Mouse (Mus musculus): ENCODE measurements around the gene Tbrg4. TPM values are rescaled to one million over a fixed set of nuclear protein-coding genes. Genes with fewer than 3 reads are reported as not detected.

The Tbrg4 gene
- polyA plus RNA-seq, 1 experiment from 2014 or later = 33.4 TPM

- no peak for ATAC-seq (ENCODE audit: low read depth)
- peak overlapping the region; percentile 95 for H3K9ac ChIP-seq (replicated peaks; ENCODE audit: low read depth, low read length)
- peak overlapping the region; percentile 76 for H3K4me3 ChIP-seq (ENCODE audit: low read depth, low read length)
- peaks cover 35% of the 10 kb centered on the region for H3K4me1 ChIP-seq (ENCODE audit: control insufficient read depth, insufficient read depth, low read length)
- peak overlapping the region; percentile 97 for H3K27ac ChIP-seq (ENCODE audit: low read depth, low read length)
- no peaks in the 10 kb centered on the region for H3K27me3 ChIP-seq (ENCODE audit: control insufficient read depth, insufficient read depth, low read length)
- H3K36me3 ChIP-seq (ENCODE audit: control insufficient read depth, insufficient read depth, low read length) = peaks cover 25% of the 10 kb centered on the region; the same call in 1 of the 2 replicates
- no peaks in the 10 kb centered on the region for H3K9me3 ChIP-seq (ENCODE audit: control insufficient read depth, low read length)
- H3K4me2 ChIP-seq (ENCODE audit: low read depth, low read length) = peak overlapping the region; percentile 99
Measured at GRCm38 (mm10) chr11:6604604-6604936, 21.3 kb downstream of the Tbrg4 start.

- Histone ChIP-seq H3K4me1 (ENCODE audit: control insufficient read depth, insufficient read depth, low read length) (peaks cover 40% of the 10 kb centered on the region), H3K9me3 (ENCODE audit: control insufficient read depth, low read length) (no peaks in the 10 kb centered on the region), H3K4me3 (ENCODE audit: low read depth, low read length) (peak overlapping the region; percentile 76), H3K9ac (replicated peaks; ENCODE audit: low read depth, low read length) (peak overlapping the region; percentile 95), H3K4me2 (ENCODE audit: low read depth, low read length) (peak overlapping the region; percentile 99), H3K36me3 (ENCODE audit: control insufficient read depth, insufficient read depth, low read length) (peaks cover 25% of the 10 kb centered on the region; the same call in 1 of the 2 replicates), H3K27me3 (ENCODE audit: control insufficient read depth, insufficient read depth, low read length) (no peaks in the 10 kb centered on the region), H3K27ac (ENCODE audit: low read depth, low read length) (peak overlapping the region; percentile 97)
- ATAC-seq (ENCODE audit: low read depth) = peak; percentile 38; the same call in 1 of the 2 replicates
- 7% methylated on average over 12 of the region's 12 CpGs for WGBS
Measured at GRCm38 (mm10) chr11:6603887-6604603, 21.8 kb downstream of the Tbrg4 start.

- H3K9me3 ChIP-seq (ENCODE audit: control insufficient read depth, low read length) = no peaks in the 10 kb centered on the region
- H3K4me2 ChIP-seq (ENCODE audit: low read depth, low read length) = peak overlapping the region; percentile 99
- H3K4me1 ChIP-seq (ENCODE audit: control insufficient read depth, insufficient read depth, low read length) = peaks cover 48% of the 10 kb centered on the region
- H3K36me3 ChIP-seq (ENCODE audit: control insufficient read depth, insufficient read depth, low read length) = peaks cover 25% of the 10 kb centered on the region; the same call in 1 of the 2 replicates
- H3K27me3 ChIP-seq (ENCODE audit: control insufficient read depth, insufficient read depth, low read length) = no peaks in the 10 kb centered on the region
- peak overlapping the region; percentile 76 for H3K4me3 ChIP-seq (ENCODE audit: low read depth, low read length)
- H3K9ac ChIP-seq (replicated peaks; ENCODE audit: low read depth, low read length) = peak overlapping the region; percentile 95
- H3K27ac ChIP-seq (ENCODE audit: low read depth, low read length) = peak overlapping the region; percentile 97; the same call in 1 of the 2 replicates
- ATAC-seq (ENCODE audit: low read depth) = no peak
- WGBS = 72% methylated on average over 9 of the region's 9 CpGs
Measured at GRCm38 (mm10) chr11:6603224-6603623, 22.6 kb downstream of the Tbrg4 start.

- Histone ChIP-seq H3K9me3 (ENCODE audit: control insufficient read depth, low read length) (no peaks in the 10 kb centered on the region), H3K4me3 (ENCODE audit: low read depth, low read length) (no peak overlapping the region), H3K36me3 (ENCODE audit: control insufficient read depth, insufficient read depth, low read length) (peaks cover 30% of the 10 kb centered on the region), H3K4me2 (ENCODE audit: low read depth, low read length) (peak overlapping the region; percentile 99), H3K27ac (ENCODE audit: low read depth, low read length) (no peak overlapping the region), H3K27me3 (ENCODE audit: control insufficient read depth, insufficient read depth, low read length) (no peaks in the 10 kb centered on the region), H3K9ac (replicated peaks; ENCODE audit: low read depth, low read length) (peak overlapping the region; percentile 17; the same call in 1 of the 2 replicates), H3K4me1 (ENCODE audit: control insufficient read depth, insufficient read depth, low read length) (peaks cover 52% of the 10 kb centered on the region)
- 80% methylated on average over 7 of the region's 9 CpGs for WGBS
- no peak for ATAC-seq (ENCODE audit: low read depth)
Measured at GRCm38 (mm10) chr11:6602662-6603061, 23.2 kb downstream of the Tbrg4 start.

- WGBS = 73% methylated on average over 20 of the region's 20 CpGs
- no peak overlapping the region for H3K27ac ChIP-seq (ENCODE audit: low read depth, low read length)
- H3K36me3 ChIP-seq (ENCODE audit: control insufficient read depth, insufficient read depth, low read length) = peaks cover 30% of the 10 kb centered on the region
- no peak overlapping the region for H3K4me2 ChIP-seq (ENCODE audit: low read depth, low read length)
- peak overlapping the region; percentile 17; the same call in 1 of the 2 replicates for H3K9ac ChIP-seq (replicated peaks; ENCODE audit: low read depth, low read length)
- H3K9me3 ChIP-seq (ENCODE audit: control insufficient read depth, low read length) = no peaks in the 10 kb centered on the region
- H3K4me3 ChIP-seq (ENCODE audit: low read depth, low read length) = no peak overlapping the region
- H3K27me3 ChIP-seq (ENCODE audit: control insufficient read depth, insufficient read depth, low read length) = no peaks in the 10 kb centered on the region
- no peak for ATAC-seq (ENCODE audit: low read depth)
- H3K4me1 ChIP-seq (ENCODE audit: control insufficient read depth, insufficient read depth, low read length) = peaks cover 52% of the 10 kb centered on the region
Measured at GRCm38 (mm10) chr11:6601649-6602480, 24.0 kb downstream of the Tbrg4 start.

GRCm38 (mm10) chr11:6600284-6600944, 25.5 kb downstream of the Tbrg4 start:
- Histone ChIP-seq H3K4me2 (ENCODE audit: low read depth, low read length) (no peak overlapping the region; the same call in 1 of the 2 replicates), H3K27me3 (ENCODE audit: control insufficient read depth, insufficient read depth, low read length) (no peaks in the 10 kb centered on the region), H3K27ac (ENCODE audit: low read depth, low read length) (peak overlapping the region; percentile 78; the same call in 1 of the 2 replicates), H3K9me3 (ENCODE audit: control insufficient read depth, low read length) (no peaks in the 10 kb centered on the region), H3K4me1 (ENCODE audit: control insufficient read depth, insufficient read depth, low read length) (peaks cover 52% of the 10 kb centered on the region), H3K4me3 (ENCODE audit: low read depth, low read length) (no peak overlapping the region), H3K36me3 (ENCODE audit: control insufficient read depth, insufficient read depth, low read length) (peaks cover 35% of the 10 kb centered on the region), H3K9ac (replicated peaks; ENCODE audit: low read depth, low read length) (no peak overlapping the region)
- 86% methylated on average over 8 of the region's 8 CpGs for whole genome bisulfite sequencing
- no peak for ATAC-seq (ENCODE audit: low read depth)

- Histone ChIP-seq H3K36me3 (ENCODE audit: control insufficient read depth, insufficient read depth, low read length) (peaks cover 35% of the 10 kb centered on the region), H3K9me3 (ENCODE audit: control insufficient read depth, low read length) (no peaks in the 10 kb centered on the region), H3K4me3 (ENCODE audit: low read depth, low read length) (no peak overlapping the region), H3K9ac (replicated peaks; ENCODE audit: low read depth, low read length) (no peak overlapping the region), H3K4me1 (ENCODE audit: control insufficient read depth, insufficient read depth, low read length) (peaks cover 52% of the 10 kb centered on the region), H3K4me2 (ENCODE audit: low read depth, low read length) (peak overlapping the region; percentile 50; the same call in 1 of the 2 replicates), H3K27ac (ENCODE audit: low read depth, low read length) (peak overlapping the region; percentile 78), H3K27me3 (ENCODE audit: control insufficient read depth, insufficient read depth, low read length) (no peaks in the 10 kb centered on the region)
- 76% methylated on average over 6 of the region's 6 CpGs for WGBS
- peak; percentile 15; the same call in 1 of the 2 replicates for ATAC-seq (ENCODE audit: low read depth)
Measured at GRCm38 (mm10) chr11:6599831-6600230, 26.0 kb downstream of the Tbrg4 start.

- peaks cover 46% of the 10 kb centered on the region for H3K4me1 ChIP-seq (ENCODE audit: control insufficient read depth, insufficient read depth, low read length)
Measured at GRCm38 (mm10) chr11:6599011-6599681, 26.7 kb downstream of the Tbrg4 start.

More at GRCm38 (mm10) chr11:6599011-6599681, 26.7 kb downstream of the Tbrg4 start:
- peak overlapping the region; percentile 50 for H3K4me2 ChIP-seq (ENCODE audit: low read depth, low read length)
- WGBS = 8% methylated on average over 22 of the region's 27 CpGs
- H3K9ac ChIP-seq (replicated peaks; ENCODE audit: low read depth, low read length) = peak overlapping the region; percentile 52
- peaks cover 39% of the 10 kb centered on the region for H3K36me3 ChIP-seq (ENCODE audit: control insufficient read depth, insufficient read depth, low read length)
- H3K9me3 ChIP-seq (ENCODE audit: control insufficient read depth, low read length) = no peaks in the 10 kb centered on the region
- no peaks in the 10 kb centered on the region for H3K27me3 ChIP-seq (ENCODE audit: control insufficient read depth, insufficient read depth, low read length)
- ATAC-seq (ENCODE audit: low read depth) = peak; percentile 32
- peak overlapping the region; percentile 18; the same call in 1 of the 2 replicates for H3K4me3 ChIP-seq (ENCODE audit: low read depth, low read length)
- H3K27ac ChIP-seq (ENCODE audit: low read depth, low read length) = peak overlapping the region; percentile 78
